Mouse (Mus musculus) telencephalon, adult 2 months (tissue): ENCODE results near the gene Bex6.
A peak's percentile ranks its signal among the peaks of the same experiment; 100 is the strongest.

ENCODE experiments used
- DNase-seq: peaks from one replicate; pipeline ENCODE4 v3.0.0-alpha.2; 2011; ENCODE audit warnings: low read depth, low spot score

Gene Bex6

DNA sequence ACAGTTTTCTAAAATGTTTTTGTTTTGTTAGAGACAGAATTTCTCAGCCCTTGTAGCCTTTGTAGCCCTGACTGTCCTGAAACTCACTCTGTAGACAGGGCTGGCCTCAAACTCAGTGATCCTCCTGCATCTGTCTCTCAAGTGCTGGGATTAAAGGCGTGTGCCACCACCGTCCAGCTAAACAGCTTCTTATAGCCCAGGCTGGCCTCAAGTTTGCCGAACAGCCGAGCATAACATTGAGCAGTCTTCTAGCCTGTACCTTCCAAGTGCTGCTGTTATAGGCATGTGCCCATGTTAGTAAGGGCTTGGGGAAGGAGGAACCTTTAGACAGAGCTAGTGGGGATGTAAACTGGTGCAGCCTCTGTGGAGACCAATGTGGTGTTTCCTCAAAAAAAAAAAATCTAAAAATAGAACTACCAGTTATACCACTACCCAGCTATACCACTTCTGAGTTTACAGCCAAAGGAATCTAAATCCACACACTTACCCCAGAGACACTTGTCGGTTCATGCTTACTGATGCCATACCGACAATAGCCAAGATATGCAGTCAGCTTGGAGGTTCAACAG, at the start of gene Bex6:
Bex6 (plus strand) TSS at position 491 of the 569 bp plus-strand sequence.
- no peak for DNase-seq

DNA sequence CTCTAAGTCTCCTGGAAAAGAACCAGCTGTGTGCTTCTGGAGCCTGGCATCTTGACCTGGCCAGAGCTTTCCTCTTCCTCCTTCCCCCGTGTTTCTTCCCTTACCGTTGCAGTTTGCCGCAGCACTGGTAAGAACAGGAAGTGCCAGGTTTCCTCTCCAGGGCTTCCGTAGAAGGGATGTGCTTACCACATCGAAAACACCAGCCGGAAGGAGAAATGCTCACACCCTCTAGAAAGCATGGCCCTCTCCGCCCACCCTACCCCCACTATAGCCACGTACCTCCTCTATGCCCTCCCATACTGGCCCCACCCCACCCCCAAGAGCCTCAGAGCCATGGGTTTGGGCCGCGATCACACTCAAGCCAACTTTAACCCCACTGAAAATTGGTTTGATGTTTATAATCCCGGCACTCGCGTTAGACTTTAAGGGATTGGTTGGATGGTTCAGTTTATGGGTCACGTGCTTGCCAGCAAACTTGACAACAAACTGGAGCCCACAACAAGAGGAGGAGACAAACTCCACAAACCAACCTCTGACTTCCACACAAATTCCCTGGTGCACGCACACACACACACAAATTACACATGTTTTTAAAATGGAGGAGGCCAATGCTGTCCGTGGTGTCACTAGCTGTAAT, 49.3 kb upstream of the Bex6 start:
- no peak for DNase-seq

- DNase-seq, result no peak
Measured at GRCm38 (mm10) chr16:32133148-32133547, 46.5 kb upstream of the Bex6 start.

DNA sequence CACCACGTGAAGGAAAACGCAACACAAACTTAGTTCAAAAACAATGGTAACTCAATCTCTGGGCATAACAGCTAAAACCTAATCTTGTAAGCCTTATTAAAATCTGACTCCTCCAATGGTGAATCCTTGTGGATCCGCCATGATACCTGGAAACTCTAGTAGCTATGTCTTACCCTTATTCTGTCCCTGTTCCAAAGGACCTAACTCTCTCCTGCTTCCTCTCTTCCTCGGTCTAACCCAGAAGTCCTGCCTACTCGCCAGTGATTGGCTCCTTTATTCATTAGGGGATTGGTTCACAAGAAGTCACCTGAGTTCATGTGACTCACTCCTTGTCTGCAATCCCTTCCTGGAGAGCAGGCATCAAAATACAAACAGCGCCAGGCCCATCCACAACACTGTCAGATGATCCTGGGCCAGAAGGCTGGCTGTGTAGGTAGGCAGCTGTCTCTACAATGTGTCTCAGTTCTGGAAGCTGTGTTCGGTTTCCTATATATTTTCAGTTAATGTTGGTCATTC, 43.7 kb upstream of the Bex6 start:
- no peak for DNase-seq

DNA sequence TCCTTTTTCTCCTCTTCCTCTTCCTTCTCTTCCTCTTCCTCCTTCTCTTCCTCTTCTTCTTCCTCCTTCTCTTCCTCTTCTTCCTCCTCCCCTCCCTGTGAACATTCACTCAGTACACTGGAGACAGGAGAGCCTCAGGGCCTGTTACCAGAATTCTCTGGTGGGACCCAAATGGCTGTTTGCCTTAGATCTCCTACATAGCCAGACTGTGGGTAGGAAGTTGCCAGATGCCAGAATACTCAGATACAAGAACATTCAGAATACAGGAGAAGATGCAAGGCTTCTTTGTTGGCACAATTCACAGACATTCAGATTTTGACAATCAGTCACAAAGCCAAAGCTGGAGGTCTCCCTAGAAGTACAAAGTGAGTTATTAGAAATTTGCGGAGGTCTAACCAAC, 40.7 kb upstream of the Bex6 start:
- peak; percentile 38 for DNase-seq

GRCm38 (mm10) chr16:32143766-32144165, 35.9 kb upstream of the Bex6 start:
- no peak for DNase-seq

DNA sequence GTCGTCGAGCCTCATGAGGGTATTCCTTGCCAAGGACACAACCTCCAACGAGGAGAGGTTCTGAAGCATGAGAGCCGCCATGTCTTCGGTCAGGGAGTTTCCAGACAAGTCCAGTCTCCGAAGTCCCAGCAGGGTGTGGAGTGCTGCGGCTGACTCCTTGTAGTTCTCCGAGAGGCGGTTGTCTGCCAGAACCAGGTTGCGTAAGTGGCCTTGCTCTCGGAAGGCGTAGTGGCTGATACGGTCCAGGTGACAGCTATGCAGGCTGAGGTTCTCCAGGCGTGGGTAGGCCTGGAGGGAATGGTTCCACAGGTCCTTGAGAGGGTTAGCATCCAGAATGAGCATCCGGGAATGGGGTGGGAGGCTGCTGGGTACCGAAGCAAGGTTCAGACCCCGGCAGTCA, 35.0 kb upstream of the Bex6 start:
- DNase-seq, result no peak

GRCm38 (mm10) chr16:32147589-32148207, 31.9 kb upstream of the Bex6 start:
- DNase-seq, result no peak

GRCm38 (mm10) chr16:32153976-32154375, 25.6 kb upstream of the Bex6 start:
- DNase-seq, result no peak

GRCm38 (mm10) chr16:32154437-32154836, 25.2 kb upstream of the Bex6 start:
- peak; percentile 88 for DNase-seq

- no peak for DNase-seq
Measured at GRCm38 (mm10) chr16:32156719-32157118, 22.9 kb upstream of the Bex6 start.

- DNase-seq, result no peak
Measured at GRCm38 (mm10) chr16:32157369-32157768, 22.3 kb upstream of the Bex6 start.

DNA sequence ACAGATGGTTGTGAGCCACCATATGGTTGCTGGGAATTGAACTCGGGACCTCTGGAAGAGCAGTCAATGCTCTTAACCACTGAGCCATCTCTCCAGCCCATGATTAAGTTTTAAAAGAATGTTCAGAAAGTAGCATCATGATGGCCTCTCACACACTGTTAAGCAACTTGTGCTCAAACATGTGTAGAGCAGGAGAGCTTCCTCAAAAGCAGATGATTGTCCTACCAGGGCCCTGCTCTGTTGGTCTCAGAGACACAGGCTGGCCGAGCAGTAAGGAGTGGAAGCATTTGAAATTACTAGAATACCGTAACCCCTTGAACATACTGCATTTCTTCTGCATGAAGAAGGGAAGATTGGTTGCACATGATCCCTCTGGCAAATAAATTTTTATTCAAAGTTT, 20.7 kb upstream of the Bex6 start:
- DNase-seq, result no peak

DNA sequence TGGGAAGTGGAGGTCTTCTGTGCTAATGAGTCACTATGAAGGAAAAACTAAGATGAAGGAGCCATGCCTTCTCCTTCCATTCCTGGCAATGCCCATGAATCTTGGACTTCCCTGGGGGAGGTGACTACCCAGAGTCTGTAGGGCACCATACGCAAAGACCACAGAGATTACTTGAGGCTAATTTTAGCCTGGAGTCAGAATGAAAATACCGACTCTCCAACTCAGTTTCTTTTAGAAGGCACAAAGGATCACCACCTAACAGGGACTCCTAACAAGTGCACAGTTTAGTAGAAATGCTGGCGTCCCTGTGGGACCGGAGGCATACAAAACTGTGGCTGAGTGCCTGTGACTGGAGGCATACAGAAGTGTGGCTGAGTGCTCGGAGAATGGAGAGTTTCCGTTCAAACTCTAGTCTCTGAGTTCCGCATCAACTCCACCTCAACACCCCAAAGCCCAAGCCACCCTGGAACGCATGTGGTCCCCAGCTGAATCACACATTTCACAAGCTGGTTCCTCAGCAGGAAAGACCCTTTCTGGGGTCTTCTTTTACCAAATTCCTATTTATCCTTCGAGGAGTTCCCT, 18.8 kb upstream of the Bex6 start:
- DNase-seq, result no peak

- no peak for DNase-seq
Measured at GRCm38 (mm10) chr16:32163392-32163791, 16.2 kb upstream of the Bex6 start.

DNA sequence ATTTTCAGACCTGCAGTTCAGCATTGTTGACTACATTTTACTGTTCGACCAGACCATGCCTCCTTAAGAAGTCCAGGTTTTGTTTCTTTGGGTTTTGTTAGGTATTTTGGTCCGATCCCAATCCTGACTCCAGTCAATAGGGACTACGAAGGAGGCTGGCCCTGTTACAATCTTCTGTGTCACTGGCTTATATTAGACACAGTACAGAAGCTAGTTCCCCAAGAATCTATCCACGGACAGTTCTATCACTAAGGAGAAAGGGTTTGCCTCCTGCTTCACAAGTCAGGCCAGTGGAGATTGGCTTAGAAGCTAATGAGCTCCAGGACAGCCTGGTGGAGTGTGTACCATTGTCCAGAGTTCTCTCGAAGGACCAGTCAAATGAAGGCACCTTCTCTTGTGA, 15.7 kb upstream of the Bex6 start:
- no peak for DNase-seq

DNA sequence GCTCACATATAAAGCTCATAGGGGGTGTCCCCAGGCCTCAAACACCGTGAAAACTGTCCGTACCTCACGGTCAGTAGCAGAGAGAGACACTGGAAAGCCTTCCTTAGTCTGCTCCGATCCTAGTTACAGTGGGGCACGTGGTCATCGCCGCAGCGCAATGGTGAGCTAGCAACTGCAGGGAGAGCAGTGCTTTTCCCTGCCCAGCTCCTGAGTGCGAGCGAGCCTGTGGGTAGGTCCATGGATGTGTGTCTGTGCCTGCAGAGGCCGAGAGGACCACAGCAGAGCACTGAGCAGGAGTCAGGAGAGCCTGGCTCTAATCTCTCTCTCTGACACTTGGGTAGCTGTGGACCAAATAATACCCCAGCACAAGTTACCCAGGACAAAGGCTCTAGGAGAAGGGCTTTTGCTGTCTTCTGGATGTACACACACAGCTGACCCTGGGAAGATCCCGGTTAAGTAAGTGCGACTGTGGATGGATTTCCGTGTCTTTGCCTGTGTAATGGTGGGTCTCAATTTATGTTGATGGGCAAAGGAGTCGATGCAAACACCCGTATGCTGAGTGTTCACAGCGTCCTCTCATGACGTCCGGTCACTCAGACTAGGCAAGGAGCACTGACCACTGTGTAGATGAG, 15.1 kb upstream of the Bex6 start:
- DNase-seq, result no peak

DNA sequence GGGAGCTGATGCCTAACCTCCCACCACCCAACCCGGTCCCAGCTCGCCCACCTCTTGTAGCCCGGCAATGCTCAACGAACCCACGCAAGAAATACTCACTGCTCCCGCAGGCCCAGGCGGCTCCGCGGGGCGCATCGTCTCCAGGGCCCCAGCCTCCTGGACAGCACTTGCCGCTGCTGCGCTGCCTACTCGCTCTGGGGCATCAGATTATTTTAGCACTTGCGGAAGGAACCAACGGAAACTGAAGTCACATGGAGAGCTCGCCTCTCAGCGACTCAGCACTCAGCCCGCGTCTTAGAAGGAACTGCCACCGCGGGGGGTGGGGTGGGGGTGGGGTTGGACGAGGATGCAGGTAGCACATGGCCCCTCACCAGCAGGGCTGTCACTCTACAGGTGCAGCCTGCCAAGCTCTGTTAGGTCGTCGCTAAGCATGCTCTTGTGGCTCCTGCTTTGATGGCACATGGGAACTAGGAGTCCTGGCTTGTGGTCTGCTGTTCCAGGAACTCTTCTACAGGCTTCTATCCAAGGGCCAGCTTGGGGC, 14.3 kb upstream of the Bex6 start, which contains the start of gene Nrros:
Nrros (minus strand) TSS at position 314 of the 541 bp plus-strand sequence.
- peak; percentile 67 for DNase-seq

DNA sequence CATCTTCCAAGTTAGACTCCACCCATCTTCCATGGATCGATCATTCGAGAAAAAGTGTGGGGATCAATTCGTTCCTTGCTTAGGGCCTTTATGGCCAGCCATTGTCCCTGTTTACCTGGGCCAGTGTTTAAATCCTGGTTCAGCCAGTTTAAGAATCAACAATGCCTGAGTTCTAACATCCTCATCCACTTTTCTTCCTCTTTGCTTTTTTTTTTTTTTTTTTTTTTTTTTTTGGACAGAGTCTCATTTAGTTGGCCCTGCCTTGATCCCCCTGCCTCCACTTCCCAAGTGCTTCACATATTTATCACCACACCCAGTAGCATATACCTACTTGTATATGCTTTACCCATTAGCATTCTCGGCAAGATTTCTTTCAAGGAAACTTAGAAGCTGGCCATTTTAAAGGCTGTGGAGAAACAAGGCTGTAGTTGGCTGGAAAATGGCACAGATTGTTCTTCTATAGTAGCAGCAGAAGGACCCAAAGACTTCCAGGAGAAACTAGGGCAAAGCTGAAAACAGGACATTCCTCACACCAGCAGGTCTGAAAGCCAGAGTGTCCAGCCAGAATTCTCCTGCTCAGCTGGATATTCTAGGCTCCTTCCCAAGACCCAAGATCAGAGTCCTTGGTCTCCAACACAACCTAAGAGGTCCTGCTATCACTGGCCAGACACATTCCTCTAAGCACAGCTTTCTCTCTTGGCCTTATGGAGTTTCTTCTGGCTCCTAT, 11.6 kb upstream of the Bex6 start:
- DNase-seq, result no peak

- DNase-seq, result no peak
Measured at GRCm38 (mm10) chr16:32171031-32171731, 8.4 kb upstream of the Bex6 start.

DNA sequence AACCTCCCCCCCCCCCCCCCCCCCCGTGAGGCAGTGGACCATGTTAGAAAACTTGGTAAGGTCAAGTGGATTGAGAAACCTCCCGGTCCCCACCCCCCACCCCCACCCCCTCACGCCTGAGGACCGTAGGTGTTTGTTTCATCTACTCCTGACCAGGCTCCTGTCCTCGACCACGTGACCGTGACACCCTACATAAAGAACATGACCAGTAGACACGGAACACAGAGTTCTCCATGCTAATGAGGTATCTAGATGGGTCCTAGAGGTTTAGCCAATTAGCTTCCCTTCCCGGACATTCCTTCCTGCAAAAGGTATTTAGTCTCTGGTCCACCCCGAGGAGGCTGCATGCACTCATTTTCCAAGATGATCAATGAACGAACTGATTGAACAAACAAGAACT, 6.2 kb upstream of the Bex6 start:
- no peak for DNase-seq
